Mouse (Mus musculus) forebrain, embryonic 13.5 days (tissue): ENCODE data around the gene Mcl1. TPM values are rescaled to one million over a fixed set of nuclear protein-coding genes. Genes with fewer than 3 reads are reported as not detected.
"Not testable (repeated sequence)": the region's sequence is repeated elsewhere in the genome, so short reads cannot be mapped to it uniquely, and the experiment has no call there.

ENCODE experiments used
- ATAC-seq: fragments of 200-750 bp; cut with Nextera tagmentation; 2 replicates; pipeline ENCODE4 v1.8.0; 2017
- H3K27ac ChIP-seq: fragments of 300-500 bp; sonication (generic); 2 replicates; pipeline ENCODE4 v1.5.1; 2015; ENCODE audit warnings: inconsistent platforms, mild to moderate bottlenecking, moderate library complexity
- H3K27me3 ChIP-seq: fragments of 300-500 bp; sonication (generic); 2 replicates; pipeline ENCODE4 v1.6.1; 2015; ENCODE audit warnings: mild to moderate bottlenecking, inconsistent platforms
- H3K36me3 ChIP-seq: fragments of 300-500 bp; sonication (generic); 2 replicates; pipeline ENCODE4 v1.6.1; 2015; ENCODE audit warnings: mild to moderate bottlenecking, inconsistent platforms; ENCODE audit not compliant: poor library complexity, severe bottlenecking
- H3K4me1 ChIP-seq: fragments of 300-500 bp; sonication (generic); 2 replicates; pipeline ENCODE4 v1.6.1; 2015; ENCODE audit warnings: inconsistent platforms
- H3K4me2 ChIP-seq: fragments of 300-500 bp; sonication (generic); 2 replicates; pipeline ENCODE4 v1.6.1; 2015; ENCODE audit warnings: inconsistent platforms, mild to moderate bottlenecking, moderate library complexity
- H3K4me3 ChIP-seq: fragments of 300-500 bp; sonication (generic); 2 replicates; pipeline ENCODE4 v1.5.1; 2015; ENCODE audit warnings: mild to moderate bottlenecking, inconsistent platforms
- H3K9ac ChIP-seq: fragments of 300-500 bp; sonication (generic); 2 replicates; pipeline ENCODE4 v1.6.1; 2015; ENCODE audit warnings: mild to moderate bottlenecking, inconsistent platforms
- H3K9me3 ChIP-seq: fragments of 300-500 bp; sonication (generic); replicated peaks from 2 replicates; pipeline ENCODE4 v1.6.1; 2016; ENCODE audit warnings: inconsistent platforms
- WGBS: fragments of 180-500 bp; shearing (Covaris S2); methylation state at CpG from one replicate; pipeline ENCODE4 v1.1.7; 2015; 5-methylcytosine and 5-hydroxymethylcytosine counted together
- polyA plus RNA-seq: library from polyadenylated mRNA; unstranded; fragments of >200 nt; fragmentation: Nextera tagmentation; extraction: Ambion mirVana; gene quantifications from 2 replicates; pipeline ENCODE4 v1.2.1, GENCODE M21; 2015

The Mcl1 gene
- polyA plus RNA-seq, 1 experiment from 2014 or later, result 44.0 TPM

- no peak overlapping the region for H3K4me3 ChIP-seq
- no peak overlapping the region for H3K9ac ChIP-seq
- H3K4me2 ChIP-seq, result peak overlapping the region; percentile 10; the same call in 1 of the 2 replicates
- H3K27me3 ChIP-seq, result no peaks in the 10 kb centered on the region
- WGBS, result 89% methylated on average over 7 of the region's 7 CpGs
- ATAC-seq, result no peak
- H3K4me1 ChIP-seq, result peaks cover 66% of the 10 kb centered on the region
- H3K9me3 ChIP-seq, result no peaks in the 10 kb centered on the region
- peaks cover 46% of the 10 kb centered on the region for H3K36me3 ChIP-seq
- H3K27ac ChIP-seq, result no peak overlapping the region
Observed at GRCm38 (mm10) chr3:95662724-95663449, 4.3 kb downstream of the Mcl1 start.

DNA sequence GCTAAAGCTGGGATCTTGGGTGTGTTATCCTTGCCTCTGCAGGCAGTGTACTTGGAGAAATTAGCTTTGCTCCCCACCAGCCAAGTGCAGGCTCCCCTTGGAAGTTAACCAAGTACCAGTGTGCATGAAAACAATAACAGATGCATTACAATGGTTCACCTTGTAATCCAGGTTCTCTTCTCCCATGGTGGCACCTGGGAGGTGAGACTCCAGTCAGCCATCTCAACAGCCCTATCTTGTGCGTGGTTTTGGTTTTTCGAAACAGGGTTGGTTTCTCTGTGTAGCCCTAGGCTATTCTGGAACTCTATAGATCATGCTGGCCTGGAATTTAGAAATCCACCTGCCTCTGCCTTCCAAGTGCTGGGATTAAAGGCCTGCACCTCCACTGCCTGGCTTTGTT lies 4.9 kb downstream of the Mcl1 start:
- WGBS, result 93% methylated on average over 2 of the region's 2 CpGs
- H3K9ac ChIP-seq, result no peak overlapping the region

GRCm38 (mm10) chr3:95663969-95664608 lies 5.5 kb downstream of the Mcl1 start:
- no peak overlapping the region for H3K27ac ChIP-seq
- H3K9me3 ChIP-seq, result no peaks in the 10 kb centered on the region
- no peak for ATAC-seq
- peaks cover 72% of the 10 kb centered on the region for H3K4me1 ChIP-seq
- no peaks in the 10 kb centered on the region for H3K27me3 ChIP-seq
- 90% methylated on average over 3 of the region's 3 CpGs for WGBS
- no peak overlapping the region for H3K9ac ChIP-seq
- H3K36me3 ChIP-seq, result peaks cover 49% of the 10 kb centered on the region
- H3K4me3 ChIP-seq, result no peak overlapping the region
- no peak overlapping the region for H3K4me2 ChIP-seq

More for the DNA sequence above, 4.9 kb downstream of the Mcl1 start:
- Histone ChIP-seq H3K4me2 (no peak overlapping the region), H3K9me3 (no peaks in the 10 kb centered on the region), H3K4me3 (no peak overlapping the region), H3K4me1 (peaks cover 70% of the 10 kb centered on the region), H3K36me3 (peaks cover 46% of the 10 kb centered on the region), H3K27ac (no peak overlapping the region), H3K27me3 (no peaks in the 10 kb centered on the region)
- ATAC-seq, result no peak

DNA sequence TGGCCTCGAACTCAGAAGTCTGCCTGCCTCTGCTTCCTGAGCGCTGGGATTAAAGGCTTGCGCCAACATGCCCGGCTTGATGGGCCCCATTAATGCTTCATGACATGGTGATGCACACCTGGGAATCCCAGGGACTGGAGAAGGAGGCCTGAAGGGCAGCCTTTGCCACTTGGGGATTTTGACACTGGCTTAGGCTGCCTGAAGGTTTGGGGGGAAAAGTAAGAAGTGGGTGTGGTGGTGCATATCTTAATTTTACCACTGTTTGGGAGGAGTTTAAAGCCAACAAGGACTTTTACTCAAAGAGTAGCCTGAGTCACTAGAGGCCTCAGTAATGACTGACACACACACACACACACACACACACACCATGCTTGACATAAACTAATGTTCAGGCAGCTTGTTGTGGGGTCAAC lies 6.4 kb downstream of the Mcl1 start:
- Histone ChIP-seq H3K4me1 (peaks cover 72% of the 10 kb centered on the region), H3K27me3 (no peaks in the 10 kb centered on the region), H3K4me2 (no peak overlapping the region), H3K9ac (no peak overlapping the region), H3K9me3 (no peaks in the 10 kb centered on the region), H3K27ac (no peak overlapping the region), H3K36me3 (peaks cover 57% of the 10 kb centered on the region), H3K4me3 (no peak overlapping the region)
- no peak for ATAC-seq
- 90% methylated on average over 4 of the region's 4 CpGs for WGBS

DNA sequence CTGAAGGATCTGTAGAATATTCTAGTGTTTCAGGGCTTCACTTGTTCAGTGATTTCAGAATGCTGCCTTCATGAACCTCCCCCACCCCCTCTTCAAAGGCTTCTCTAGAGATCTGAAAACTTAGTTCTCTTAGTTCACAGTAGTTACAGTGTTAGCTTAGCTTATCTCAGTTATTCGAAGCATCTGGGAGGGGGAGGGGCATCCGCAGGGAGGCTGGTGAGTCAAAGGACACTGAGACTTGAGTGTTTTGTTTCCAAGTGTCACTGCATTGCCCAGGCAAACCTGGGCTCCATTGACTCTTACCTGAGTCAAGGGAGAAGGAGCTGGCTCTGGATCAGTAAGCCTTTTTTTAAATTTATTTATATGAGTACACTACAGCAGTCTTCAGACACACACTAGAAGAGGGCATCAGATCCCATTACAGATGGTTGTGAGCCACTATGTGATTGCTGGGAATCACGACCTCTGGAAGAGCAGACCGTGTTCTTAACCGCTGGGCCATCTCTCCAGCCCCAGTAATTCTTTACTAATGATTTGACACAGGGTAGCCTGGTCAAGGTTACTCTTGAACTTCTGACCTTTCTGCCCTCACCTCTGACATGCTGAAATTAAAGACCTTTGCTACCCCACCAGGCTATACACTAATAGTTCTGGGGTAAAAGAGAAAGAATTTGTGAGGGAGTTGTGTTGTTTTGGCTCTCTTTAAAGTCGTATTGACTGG lies 7.7 kb downstream of the Mcl1 start:
- Histone ChIP-seq H3K4me2 (no peak overlapping the region), H3K36me3 (peaks cover 52% of the 10 kb centered on the region), H3K27me3 (no peaks in the 10 kb centered on the region), H3K9me3 (no peaks in the 10 kb centered on the region), H3K4me1 (peaks cover 61% of the 10 kb centered on the region), H3K4me3 (no peak overlapping the region), H3K9ac (no peak overlapping the region), H3K27ac (no peak overlapping the region)
- ATAC-seq, result no peak
- WGBS, result 76% methylated on average over 6 of the region's 6 CpGs

- peak overlapping the region; percentile 27 for H3K4me2 ChIP-seq
Observed at GRCm38 (mm10) chr3:95667521-95667920, 8.9 kb downstream of the Mcl1 start.

GRCm38 (mm10) chr3:95668026-95668425 lies 9.4 kb downstream of the Mcl1 start:
- Histone ChIP-seq H3K9me3 (no peaks in the 10 kb centered on the region), H3K4me3 (no peak overlapping the region), H3K27me3 (no peaks in the 10 kb centered on the region), H3K36me3 (peaks cover 43% of the 10 kb centered on the region), H3K4me1 (peaks cover 44% of the 10 kb centered on the region), H3K27ac (peak overlapping the region; percentile 87), H3K9ac (peak overlapping the region; percentile 43), H3K4me2 (peak overlapping the region; percentile 27)
- peak; percentile 80 for ATAC-seq
- 17% methylated on average over 7 of the region's 7 CpGs for WGBS

More at GRCm38 (mm10) chr3:95667521-95667920, 8.9 kb downstream of the Mcl1 start:
- peaks cover 50% of the 10 kb centered on the region for H3K4me1 ChIP-seq
- peak overlapping the region; percentile 87 for H3K27ac ChIP-seq
- H3K36me3 ChIP-seq, result peaks cover 43% of the 10 kb centered on the region
- peak overlapping the region; percentile 43 for H3K9ac ChIP-seq
- no peaks in the 10 kb centered on the region for H3K27me3 ChIP-seq
- ATAC-seq, result peak; percentile 43; the same call in 1 of the 2 replicates
- WGBS, result 57% methylated on average over 4 of the region's 4 CpGs
- no peaks in the 10 kb centered on the region for H3K9me3 ChIP-seq
- H3K4me3 ChIP-seq, result no peak overlapping the region

- H3K36me3 ChIP-seq, result peaks cover 45% of the 10 kb centered on the region
- WGBS, result 83% methylated on average over 7 of the region's 7 CpGs
- peak overlapping the region; percentile 87 for H3K27ac ChIP-seq
- no peak overlapping the region for H3K9ac ChIP-seq
- H3K4me3 ChIP-seq, result no peak overlapping the region
- H3K4me1 ChIP-seq, result peaks cover 43% of the 10 kb centered on the region
- no peak overlapping the region; the same call in 1 of the 2 replicates for H3K4me2 ChIP-seq
- 0 out of 2 replicates have a peak, but pooled peaks have one; percentile 46 for ATAC-seq
- no peaks in the 10 kb centered on the region for H3K9me3 ChIP-seq
- no peaks in the 10 kb centered on the region for H3K27me3 ChIP-seq
Observed at GRCm38 (mm10) chr3:95668589-95669308, 10.2 kb downstream of the Mcl1 start.

DNA sequence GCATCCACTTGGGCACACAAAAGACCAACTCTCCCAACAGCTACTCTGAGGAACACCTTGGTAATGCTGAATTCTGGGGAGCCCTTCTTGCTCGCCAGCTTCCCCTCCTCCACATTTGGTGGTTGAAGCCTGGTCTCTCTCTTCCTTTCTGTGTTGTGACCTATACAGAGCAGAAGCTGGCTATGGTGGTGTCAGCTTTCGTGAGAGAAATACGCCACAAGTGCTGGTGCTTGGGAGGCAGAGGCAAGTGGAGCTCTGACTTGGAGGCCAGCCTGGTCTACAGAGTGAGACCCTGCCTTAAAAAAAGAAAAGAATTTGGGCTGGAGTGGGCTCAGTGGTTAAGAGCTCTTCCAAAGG lies 10.7 kb downstream of the Mcl1 start:
- Histone ChIP-seq H3K4me1 (peaks cover 40% of the 10 kb centered on the region), H3K36me3 (peaks cover 45% of the 10 kb centered on the region), H3K4me3 (no peak overlapping the region), H3K27ac (no peak overlapping the region), H3K4me2 (no peak overlapping the region), H3K9me3 (no peaks in the 10 kb centered on the region), H3K27me3 (no peaks in the 10 kb centered on the region), H3K9ac (no peak overlapping the region)
- ATAC-seq, result no peak
- WGBS, result 92% methylated on average over 3 of the region's 3 CpGs

GRCm38 (mm10) chr3:95670419-95670818 lies 11.8 kb downstream of the Mcl1 start:
- ATAC-seq, H3K4me3 ChIP-seq: not testable (repeated sequence)

DNA sequence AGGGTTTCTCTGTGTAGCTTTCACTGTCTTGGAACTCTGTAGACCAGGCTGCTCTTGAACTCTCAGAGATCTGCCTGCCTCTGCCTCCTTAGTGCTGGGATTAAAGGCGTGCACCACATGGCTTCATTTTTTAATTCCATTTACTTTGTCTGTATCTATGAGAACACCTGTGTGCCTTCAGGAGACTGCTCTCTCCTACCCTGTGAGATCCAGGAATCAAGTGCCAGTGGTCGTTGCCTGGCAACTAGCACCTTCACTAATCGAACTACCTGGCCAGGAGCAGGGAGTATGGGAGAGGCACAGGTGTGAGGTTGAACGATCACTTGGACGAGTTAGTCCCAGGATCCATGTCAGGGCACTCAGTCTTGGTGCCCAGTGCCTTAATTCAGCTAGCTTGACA lies 12.6 kb downstream of the Mcl1 start:
- Histone ChIP-seq H3K9me3 (no peaks in the 10 kb centered on the region), H3K4me2 (no peak overlapping the region), H3K9ac (no peak overlapping the region), H3K36me3 (peaks cover 34% of the 10 kb centered on the region), H3K27me3 (no peaks in the 10 kb centered on the region), H3K27ac (no peak overlapping the region), H3K4me1 (peaks cover 40% of the 10 kb centered on the region), H3K4me3 (no peak overlapping the region)
- WGBS, result 90% methylated on average over 5 of the region's 5 CpGs
- ATAC-seq, result no peak

More at GRCm38 (mm10) chr3:95670419-95670818, 11.8 kb downstream of the Mcl1 start:
- H3K27ac ChIP-seq, H3K4me2 ChIP-seq, H3K27me3 ChIP-seq, H3K9ac ChIP-seq, H3K9me3 ChIP-seq: not testable (repeated sequence)
- H3K4me1 ChIP-seq, result peaks cover 42% of the 10 kb centered on the region
- peaks cover 35% of the 10 kb centered on the region for H3K36me3 ChIP-seq
- WGBS, result 97% methylated on average over 3 of the region's 3 CpGs
